Mouse (Mus musculus) cerebellum, postnatal 10 days (tissue): ENCODE data around the gene Col7a1.
A peak's percentile ranks its signal among the peaks of the same experiment; 100 is the strongest.

ENCODE experiments used
- DNase-seq, 2 experiments: peaks; one replicate each; pipeline ENCODE4 v3.0.0; 2021; ENCODE audit warnings: mixed read lengths in 2 of 2

Col7a1 gene

DNA sequence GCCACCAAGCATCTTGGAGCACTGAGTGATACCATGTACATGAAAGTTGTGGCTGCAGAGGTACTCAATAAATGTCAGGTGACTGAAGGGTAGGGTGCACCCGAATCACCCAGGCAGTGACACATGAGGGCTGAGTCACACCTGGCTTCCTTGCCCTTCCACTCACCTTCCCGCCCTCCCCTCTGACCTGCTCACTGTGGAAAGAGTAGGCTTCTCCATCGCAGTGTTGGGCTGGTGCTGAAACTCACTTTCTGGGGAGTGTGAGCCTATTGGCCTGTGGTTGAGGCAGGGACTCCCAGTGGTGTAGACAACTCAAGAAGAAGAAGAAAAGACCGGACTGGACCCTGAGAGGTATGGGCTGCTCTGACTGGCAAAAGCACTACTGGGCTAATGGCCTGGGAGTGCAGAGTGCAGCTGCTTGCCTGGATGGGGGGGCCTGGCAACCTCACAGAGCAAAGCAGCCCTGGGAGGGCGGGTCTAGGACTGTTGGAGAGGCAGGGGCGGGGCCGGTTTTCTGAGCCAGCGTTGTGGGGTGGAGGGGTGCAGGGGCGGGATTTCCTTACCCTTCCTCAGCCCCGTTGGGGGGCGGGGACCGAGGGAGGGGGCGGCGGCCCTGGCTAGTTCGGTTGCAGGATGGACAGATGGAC lies 34.4 kb downstream of the Col7a1 start:
- peak; percentile 70 to 78 for DNase-seq

DNA sequence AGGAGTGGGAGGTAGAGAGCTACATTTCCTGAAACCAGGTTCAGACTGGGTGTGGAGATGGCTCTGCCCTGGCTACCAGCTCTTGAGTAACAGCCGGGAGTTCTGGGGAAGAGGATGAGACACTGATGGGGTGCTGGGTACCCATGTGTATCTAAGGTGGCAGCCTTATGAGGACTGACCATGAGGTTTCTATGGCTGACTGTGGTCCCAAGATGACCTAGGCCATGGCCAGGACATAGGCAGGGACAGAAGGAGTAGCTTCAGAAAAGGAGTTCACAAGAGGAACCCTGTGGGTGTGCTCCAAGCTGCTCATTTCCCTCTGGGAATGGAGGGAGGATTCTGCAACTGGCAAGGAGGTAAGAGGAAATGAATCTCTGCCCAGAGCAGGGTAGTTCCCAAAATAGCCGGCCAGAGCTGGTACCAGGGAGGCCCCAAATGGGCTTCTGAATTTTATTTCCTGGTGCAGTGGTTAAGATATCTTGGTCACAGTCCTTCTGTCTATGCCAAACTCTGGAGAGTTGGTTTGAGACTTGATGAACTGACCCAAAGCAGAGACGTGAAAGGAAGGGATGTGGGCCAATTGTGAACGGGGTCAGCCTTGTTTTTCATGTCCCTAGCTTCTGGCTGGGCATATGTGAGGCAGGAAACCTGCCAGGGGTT lies 36.5 kb downstream of the Col7a1 start:
- DNase-seq = no peak

DNA sequence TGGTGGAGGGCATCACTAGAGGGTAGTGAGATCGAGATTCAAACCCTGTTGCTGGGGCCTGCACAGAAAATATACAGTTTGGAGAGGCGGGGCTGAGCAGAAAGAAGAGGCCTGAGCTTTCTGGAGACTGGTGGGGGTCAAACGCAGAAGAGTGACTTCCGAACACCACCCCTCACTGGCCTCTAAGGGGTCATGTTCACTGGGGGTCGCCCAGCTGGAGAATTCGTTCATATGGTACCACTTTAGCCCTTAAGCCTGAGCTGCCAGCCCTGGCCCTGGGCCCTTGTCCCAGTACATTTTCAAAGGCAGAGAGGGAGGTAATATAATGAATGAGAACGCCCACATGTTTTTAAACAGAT lies 37.1 kb downstream of the Col7a1 start:
- DNase-seq = peak in 1 of 2 experiments; percentile 26

DNA sequence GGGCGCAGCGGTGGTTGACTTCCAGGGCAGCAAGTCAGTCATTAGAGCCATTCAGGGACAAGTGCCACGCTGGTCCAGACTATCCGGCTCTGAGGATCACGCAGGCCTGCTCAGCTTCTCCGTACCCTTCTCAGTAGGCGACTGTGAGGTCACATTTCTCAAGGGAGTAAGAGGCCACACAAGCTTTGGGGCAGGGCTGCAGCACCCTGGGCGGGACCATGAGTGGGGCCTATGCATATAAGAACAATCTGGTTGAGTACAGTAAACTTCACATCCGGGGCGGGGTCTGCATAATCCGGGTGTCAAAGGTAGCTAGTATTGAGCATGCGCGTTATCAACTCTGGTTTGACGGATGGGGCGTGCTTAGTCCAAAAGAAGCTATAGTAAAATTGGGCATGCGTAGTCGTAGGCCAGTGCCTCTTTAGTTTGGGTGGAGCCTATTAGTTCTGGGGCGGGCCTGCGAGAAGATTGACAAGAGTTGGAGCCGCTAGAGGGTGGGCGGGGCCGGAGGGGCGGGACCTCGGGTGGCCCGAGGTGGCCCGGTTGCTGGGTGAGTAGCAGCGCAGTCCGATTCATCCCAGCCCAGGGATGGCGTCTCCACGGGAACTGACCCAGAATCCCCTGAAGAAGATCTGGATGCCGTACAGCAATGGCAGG lies 38.2 kb downstream of the Col7a1 start, which contains the start of gene Pfkfb4:
Pfkfb4 (plus strand) TSS at position 351 of the 657 bp plus-strand sequence.
- peak; percentile 92 to 94 for DNase-seq

DNA sequence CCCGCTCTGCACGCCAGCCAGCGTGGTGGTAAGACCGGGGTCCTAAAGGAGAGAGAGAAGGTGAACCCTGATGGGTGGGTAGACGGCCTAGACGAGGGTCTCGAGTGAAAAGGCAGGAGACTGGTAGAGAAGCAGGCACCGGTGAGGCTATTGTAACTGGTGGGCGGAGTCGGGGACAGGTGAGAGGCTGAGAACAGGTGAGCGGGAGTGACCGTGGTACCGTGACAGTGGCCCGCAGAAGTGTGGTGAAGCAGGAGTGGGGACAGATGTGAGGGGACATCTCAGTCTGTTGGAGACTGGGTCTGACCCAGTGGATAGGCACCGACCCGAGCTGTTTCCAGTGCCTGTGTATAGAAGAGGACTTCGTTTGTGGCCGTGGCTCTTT lies 38.7 kb downstream of the Col7a1 start:
- DNase-seq = no peak

DNA sequence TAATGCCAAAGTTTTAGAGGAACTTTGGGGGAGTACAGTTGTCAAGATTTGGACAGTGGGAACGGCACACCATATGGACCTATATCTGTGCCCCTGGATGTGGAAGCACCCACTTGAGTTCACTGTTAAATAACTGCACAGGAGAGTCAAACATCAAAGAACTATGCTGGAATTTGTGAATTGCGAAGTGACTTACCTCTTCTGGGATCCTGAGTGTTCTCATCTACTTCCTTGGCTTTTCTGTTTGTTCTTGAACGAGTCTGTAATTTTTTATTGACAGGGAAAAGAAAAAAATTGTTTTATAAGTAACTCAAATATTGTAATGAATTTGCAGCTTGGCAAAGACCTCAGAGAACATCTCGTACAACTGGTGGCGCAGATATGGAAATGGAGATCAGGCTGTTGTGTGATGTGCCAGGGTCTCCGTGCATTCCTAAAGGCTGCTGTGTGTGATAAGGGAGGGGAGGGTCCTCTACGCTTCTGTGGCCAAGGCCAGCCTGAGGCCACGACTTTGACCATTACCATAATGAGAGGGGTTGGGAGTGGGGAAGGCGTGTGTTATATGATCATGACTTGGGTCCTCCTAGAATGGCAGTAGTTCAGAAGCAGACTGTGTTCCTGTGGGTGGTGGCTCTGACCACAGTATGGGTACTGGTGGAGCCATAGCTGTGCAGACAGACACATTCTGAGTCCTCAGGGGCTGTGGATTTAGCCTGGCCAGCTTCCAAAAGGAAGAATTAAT lies 39.4 kb downstream of the Col7a1 start:
- DNase-seq = no peak

DNA sequence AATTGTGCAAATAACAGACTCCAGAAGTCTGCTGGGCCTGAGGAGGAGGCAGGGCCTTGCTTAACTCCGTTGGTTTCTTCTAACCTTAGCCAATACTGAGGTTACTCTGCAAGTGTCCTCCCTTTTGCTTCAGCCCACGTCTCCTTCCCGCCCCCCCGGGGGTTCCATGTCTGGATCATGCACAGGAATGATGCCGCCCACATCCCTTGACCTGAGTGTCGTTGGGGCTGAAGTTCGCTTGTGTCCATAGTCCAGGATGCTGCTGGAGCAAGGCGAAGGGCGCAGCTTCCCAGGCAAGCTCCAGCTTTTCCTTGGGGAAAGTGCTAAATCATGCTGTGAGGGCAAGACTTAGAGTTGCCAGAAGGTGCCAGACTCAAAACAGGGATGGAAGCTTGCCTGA lies 43.0 kb downstream of the Col7a1 start:
- no peak for DNase-seq

DNA sequence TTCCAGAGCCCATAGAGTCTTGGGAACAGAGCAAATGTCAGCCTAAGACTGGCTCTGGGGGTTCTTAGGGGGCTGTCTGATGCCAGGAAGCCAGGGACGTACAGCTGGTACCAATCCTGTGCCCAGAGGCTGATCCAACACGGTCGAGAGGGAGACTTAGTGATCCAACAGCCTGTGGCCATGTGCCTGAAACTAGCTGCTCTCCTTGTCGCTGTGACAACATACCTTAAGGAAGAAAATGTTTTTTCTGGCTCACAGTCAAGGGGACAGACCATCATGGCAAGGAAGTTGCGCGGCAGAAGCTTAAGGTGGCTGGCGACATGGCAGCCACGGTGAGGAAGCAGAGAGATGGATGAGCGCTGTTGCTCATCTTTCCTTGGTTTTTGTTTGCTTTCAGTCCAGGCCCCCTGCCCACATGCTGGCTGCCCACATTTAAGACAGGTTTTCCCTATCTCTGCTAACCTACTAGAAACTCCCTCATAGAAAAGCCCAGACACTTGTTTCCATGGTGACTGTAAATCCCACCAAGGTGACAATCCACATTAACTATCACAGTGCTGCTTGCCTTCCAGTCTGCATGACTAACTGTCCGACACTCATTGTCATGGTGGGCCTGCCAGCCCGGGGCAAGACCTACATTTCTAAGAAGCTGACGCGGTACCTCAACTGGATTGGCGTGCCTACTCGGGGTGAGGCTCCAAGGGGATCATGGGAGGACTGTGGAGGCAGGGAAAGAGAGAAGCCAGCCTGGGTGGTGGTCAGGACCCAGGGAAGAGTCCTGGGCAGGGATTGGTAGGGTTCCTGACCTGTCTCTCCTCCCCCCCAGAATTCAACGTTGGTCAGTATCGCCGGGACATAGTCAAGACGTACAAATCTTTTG lies 45.1 kb downstream of the Col7a1 start:
- DNase-seq = peak; percentile 44 to 51

DNA sequence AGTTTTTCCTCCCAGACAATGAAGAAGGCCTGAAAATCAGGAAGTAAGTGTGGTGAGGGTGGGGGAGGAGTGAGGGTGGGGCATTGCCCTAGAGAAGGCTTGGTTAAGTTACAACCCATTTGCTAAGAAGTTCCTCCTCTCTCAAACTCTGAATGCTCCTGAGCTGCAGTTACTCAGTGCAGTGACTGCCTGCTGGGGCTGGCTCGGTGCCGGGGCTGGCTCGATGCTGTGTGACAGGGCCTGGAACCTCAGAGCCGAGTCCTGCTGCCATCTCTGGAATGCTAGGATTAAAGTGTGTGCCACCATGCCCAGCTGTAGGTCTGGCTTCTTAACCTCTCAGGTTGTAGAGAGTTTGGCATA lies 45.8 kb downstream of the Col7a1 start:
- peak; percentile 74 to 82 for DNase-seq

DNA sequence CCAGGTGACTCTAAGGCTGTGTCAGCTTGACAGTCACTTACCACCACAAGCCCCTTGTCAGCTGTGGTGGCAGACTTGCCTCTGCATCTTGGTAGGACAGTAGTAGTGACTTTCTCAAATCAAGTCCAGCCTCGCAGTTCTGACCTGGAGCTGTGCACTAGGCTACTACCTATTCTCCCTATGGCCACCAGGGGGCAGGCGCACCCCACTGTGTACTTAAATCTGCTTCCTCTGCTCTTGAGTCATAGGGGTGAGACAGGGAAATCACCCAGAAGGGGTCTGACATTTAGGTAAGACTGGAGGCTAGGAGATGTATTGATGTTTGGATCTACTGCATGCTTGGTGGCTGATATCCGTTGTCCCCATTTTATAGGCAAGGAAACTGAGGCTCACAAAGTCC lies 47.3 kb downstream of the Col7a1 start:
- peak; percentile 76 to 82 for DNase-seq

DNA sequence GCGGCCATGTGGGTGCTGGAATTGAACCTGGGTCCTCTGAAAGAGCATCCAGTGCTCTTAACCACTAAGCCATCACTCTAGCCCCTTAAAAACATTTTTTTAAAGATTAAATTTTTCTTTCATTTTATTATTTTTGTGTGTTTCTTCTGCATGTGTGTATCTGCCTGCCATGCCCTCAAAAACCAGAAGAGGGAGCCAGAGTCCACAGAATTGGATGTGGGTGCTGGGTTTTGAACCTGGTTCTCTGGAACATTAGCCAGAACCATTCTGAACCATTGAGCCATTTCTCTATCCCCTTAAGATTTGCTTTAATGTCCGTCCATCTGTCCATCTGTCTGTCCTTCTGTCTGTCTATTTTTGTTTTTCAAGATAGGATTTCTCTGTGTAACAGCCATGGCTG lies 49.8 kb downstream of the Col7a1 start:
- DNase-seq = peak; percentile 68 to 77

DNA sequence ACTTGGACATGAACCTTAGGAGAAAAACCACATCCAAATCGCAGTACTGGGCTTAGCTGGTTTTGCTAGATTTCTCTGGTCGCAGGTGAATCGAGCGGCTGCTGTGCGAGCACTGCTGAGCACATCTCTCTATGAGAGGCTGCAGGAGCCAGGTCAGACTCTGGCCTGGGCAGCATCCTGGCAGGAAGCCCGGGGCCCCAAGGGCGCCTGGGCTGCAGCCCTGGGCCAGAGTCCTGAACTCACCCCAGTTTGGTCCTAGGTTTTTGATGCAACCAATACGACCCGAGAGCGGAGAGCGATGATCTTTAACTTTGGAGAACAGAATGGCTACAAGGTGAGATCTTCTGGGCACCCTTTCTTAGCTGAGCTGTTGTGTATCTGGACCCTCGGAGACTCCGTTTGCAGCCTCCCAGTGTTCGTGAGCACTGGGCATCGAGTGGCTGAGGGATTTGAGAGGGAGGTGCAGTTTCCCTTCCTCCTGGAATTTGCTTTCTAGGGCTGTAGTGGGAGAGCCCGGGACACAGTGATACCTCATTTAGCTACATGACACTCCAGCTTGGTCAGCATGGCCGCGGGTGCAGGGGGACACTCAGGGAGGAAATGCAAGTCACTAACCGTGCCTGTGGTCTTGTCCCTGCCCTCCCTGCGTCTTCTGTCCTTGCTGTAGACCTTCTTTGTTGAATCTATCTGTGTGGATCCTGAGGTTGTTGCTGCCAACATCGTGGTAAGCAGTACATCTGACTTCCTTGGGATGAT lies 53.8 kb downstream of the Col7a1 start:
- DNase-seq = no peak

DNA sequence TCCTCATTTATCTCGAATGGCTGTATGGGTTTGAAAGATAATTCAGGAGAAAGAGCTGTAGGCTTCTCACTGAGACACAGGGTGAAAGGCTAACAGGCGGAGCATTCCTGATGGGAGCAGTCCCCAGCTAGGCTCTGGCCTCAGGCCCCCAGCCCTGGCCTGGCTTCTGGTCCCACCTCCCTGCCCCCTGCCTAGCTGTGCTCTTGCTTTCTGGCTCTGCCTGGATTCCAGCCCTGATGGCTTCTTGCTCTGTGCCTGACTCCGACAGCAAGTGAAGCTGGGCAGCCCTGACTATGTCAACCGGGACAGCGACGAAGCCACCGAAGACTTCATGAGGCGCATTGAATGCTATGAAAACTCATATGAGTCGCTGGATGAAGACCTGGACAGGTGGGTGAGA lies 54.7 kb downstream of the Col7a1 start:
- DNase-seq = no peak

DNA sequence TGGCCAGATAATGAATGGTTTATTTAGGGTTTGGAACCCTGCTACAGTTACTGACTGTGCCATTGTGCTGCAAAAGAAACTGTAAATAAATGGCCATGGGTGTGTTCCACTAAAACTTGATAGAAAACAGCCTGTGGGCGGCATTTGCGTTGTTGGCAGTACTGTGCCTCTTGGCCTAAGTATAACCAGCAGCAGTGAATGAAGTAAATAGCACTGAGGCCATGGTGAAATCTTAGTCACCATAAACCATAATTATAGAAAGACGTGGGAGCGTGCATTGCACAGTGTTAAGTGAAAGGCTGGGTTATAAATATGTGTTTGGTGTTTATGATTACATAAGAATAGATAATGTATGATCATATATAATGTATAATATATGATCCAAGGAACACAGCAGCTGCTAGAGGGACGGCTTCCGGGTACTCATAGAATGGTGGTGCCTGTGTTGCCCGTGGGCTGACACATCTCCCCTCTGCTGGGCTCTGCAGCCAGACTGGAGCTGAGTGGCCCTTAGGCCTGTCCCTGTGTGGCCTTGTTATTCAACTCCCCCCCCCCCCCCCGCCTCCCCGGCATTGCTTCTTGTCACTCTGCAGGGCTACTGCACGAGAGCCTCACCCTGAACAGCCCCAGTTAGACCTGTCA lies 55.7 kb downstream of the Col7a1 start:
- no peak for DNase-seq

DNA sequence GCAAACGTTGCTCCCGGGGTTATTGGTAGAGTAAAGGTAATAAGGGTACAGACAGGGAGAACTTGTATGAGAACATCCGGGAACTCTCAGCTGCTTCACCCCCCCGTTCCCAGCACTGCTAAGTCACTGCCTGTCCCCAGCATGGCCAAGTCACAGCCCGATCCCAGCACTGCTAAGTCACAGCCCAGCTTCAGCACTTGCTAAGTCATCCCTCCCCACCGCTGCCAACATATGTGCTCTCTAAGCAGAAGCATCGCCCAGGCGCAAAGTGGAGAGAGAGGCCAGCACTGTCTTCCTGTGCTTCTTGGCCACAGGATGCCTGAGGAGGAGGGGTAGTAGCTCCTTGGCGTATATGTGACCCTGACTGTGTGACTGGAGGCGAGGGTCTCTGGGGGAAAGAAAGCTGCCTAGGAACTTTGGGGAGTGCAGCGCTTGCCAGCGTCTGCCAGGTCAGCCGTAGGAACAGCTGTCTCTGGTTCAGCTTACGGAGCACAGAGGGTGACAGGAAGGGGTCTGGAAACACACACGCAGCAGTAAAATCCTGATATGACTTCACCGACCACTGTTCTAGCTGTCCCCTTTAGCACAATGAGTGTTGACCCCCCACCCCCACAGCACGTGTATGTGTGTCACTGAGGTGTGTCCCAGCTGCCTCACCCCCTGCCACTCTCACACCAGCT lies 56.4 kb downstream of the Col7a1 start:
- DNase-seq = peak; percentile 45 to 48

DNA sequence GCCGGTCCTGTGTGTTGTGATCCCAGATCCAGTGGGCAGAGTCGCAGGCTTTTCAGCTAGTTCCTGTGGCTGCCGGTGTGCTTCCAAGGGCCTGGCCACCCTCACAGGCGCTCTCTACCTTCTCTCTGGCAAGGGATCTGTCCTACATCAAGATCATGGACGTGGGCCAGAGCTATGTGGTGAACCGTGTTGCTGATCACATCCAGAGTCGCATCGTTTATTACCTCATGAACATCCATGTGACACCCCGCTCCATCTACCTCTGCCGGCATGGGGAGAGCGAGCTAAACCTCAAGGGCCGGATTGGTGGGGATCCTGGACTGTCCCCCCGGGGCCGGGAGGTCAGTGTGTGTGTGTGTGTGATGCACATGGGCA lies 56.9 kb downstream of the Col7a1 start:
- no peak for DNase-seq

DNA sequence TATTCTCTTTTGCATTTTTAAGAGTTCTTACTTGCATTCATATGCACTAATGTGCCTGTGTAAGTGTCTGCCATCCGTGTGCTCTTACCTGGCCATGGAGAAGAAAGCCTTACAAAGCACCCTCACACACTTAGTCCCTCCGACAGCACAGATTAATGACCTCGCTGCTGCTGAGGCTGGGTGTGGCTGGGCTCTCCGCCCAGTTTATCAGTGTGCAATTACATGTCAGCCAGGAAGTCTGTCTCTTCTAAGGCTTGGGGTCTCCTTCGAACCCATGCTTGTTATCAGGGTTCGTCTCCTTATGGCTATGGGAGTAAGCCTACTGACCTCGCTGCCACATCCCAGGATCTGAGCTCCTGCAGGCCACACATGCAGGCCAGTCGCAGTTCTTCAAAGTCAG lies 62.0 kb downstream of the Col7a1 start:
- peak in 1 of 2 experiments; percentile 6 for DNase-seq

DNA sequence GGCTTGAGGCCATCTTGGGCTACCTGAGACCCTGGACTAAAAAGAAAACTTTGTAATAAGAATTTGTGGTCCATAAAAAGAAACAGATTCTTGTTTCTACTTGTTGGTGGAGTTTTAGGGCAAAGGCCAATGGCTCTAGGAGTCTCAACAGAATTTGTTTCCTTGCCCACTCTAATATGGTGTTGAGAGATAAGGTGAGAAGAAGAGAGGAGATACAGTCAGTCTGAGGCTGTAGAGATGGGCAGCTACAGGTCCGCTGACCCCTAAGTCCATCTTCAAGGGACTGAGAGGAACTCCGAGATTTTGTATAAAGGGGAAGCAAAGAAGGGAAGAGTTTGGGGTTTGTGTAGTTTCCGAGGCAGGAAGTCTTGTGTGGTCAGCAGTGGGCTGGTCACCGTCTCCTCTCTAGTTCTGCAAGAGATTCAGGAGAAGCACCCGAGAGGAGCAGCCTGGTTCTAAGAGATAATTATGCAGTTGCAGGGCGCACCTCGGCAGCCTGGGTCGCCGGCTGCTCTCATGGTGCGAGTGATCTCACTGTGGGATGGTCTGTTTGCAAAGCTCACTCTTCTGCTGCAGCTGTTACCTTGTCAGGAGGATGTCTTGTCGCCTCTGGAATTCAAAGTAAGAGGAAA lies 63.7 kb downstream of the Col7a1 start:
- no peak for DNase-seq

DNA sequence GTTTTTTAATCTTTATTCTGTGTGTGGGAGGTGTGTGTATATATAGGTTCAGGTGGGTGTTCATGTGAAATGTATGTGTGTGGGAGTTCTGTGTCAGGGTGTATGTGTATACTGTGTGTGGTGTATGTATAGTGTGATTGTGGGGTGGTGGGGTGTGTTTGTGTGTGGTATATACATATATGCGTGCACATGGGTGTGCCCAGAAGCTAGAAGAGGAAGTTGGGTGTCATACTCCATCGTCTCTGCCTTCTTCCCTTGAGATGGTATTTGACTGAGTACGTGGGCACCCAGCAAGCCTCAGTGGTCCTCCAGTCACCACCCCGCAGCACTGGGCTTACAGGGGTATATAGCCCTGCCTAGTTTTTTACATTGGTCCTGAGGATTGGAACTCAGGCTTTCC lies 68.0 kb downstream of the Col7a1 start:
- no peak for DNase-seq
